Mouse (Mus musculus): Measurements from ENCODE around the gene Hipk4. TPM values are rescaled to one million over a fixed set of nuclear protein-coding genes. Genes with fewer than 3 reads are reported as not detected.

Hipk4 gene
- total RNA-seq, 2 experiments from 2014 or later: 0.18 TPM; not detected in 1

DNA sequence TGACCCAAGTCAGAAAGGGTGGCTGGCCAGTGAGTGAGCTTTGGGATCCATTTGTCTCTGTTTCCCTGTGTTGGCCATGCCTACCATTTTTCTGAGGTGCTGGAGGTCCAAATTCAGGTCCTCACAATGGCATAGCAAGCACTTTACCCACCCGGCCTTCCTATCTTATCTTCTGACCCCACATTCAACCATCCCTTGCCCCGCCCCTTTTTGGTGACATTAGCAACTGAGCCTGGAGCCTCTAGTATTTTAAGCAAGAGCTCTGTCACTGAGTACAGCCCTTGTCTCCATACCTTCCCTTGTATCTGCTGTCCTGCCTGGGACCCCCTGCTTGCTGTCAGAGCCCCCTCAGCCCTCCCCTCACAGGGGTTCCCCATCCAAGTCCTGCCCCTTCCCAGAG lies 12.3 kb downstream of the Hipk4 start:
- DNase-seq (ENCODE audit: low spot score in 2 of 2): no peak
- intact Hi-C loops (cut with DNase I): no loop called here

DNA sequence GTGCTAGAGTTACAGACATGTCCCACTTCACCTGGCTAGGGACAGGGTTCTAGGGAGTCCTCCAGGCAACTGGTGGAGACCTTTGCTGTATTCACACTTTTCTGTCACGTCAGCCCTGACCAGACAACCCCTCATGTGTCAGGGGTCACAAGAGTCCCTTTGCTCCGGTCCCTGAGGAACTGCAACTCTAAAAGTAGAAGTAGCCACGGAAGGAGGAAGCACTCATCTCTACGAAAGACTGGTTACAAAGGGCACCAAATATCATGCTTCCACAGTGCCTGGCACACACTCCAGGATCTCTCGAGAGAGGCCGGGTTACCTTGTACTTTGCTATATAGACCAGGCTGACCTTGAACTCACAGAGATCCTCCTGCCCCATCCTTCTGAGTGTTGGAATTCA lies 13.6 kb downstream of the Hipk4 start:
- intact Hi-C loops (cut with DNase I): no loop called here
- DNase-seq (ENCODE audit: low spot score in 2 of 2): no peak

- intact Hi-C loops (cut with DNase I): no loop called here
- DNase-seq (ENCODE audit: low spot score in 2 of 2): no peak
Measured at GRCm38 (mm10) chr7:27537998-27538397, 14.9 kb downstream of the Hipk4 start.

DNA sequence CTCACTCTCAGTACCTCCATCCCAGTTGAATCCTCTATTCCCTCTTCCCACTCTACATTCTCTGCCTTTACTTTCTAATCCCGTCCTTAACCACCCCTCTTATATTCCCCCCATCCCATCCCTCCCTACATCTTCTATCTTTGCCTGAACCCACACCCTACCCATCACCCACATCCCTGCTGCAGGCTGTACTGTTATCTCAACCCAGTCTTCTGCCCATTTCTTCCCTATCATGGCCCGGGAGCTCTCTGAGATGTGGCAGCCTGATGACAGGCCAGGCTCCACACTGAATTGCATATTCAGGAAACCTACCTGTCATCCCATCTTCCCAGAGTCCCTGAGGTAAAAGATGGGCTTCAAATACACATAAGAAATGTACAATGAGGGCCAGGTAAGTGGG lies 15.7 kb downstream of the Hipk4 start:
- intact Hi-C loops (cut with DNase I): no loop called here
- DNase-seq (ENCODE audit: low spot score in 2 of 2): no peak

DNA sequence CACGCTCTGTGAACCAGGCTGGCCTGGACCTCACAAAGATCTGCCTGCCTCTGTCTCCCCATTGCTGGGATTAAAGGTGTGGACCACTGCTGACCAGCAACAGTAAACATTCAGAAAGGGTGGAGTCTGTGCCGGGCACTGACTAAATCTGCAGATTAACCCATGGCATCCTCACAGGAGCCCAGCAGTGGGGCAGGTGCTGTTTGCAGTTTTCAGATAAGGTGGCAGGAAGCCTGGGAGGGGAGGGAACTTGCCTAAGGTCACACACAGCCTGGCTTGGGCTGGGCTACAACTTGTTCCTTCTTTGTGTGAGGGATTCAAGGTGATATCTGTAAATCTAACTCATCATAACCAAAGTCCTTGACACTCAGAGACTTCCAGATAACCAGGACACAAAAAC lies 17.5 kb downstream of the Hipk4 start:
- no peak for DNase-seq (ENCODE audit: low spot score in 2 of 2)
- intact Hi-C loops (cut with DNase I): no loop called here

GRCm38 (mm10) chr7:27540935-27541334 lies 17.9 kb downstream of the Hipk4 start:
- no peak for DNase-seq (ENCODE audit: low spot score in 2 of 2)
- intact Hi-C loops (cut with DNase I): no loop called here

- DNase-seq (ENCODE audit: low spot score in 2 of 2): peak; percentile 90 to 98
- intact Hi-C loops (cut with DNase I): no loop called here
Measured at GRCm38 (mm10) chr7:27541431-27541830, 18.4 kb downstream of the Hipk4 start.

DNA sequence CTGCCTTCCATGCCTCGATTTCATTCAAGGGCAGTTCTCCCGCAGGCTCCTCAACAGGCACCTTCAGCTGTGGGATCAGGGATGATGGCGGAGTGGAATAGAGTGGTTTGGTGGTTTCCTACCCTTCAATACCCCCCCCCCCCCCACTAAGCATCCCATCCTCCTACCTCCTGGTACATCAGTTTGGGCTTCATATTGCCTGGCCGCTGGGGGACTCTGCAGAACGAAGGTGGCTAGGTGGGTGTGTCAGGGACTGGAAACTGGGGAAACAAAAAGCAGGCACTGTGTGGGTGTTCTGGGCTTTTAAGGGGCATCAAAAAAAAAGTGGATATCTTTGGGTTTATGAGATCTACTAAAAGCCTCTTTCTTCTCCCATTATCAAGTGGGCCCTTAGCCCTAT lies 18.9 kb downstream of the Hipk4 start:
- DNase-seq (ENCODE audit: low spot score in 2 of 2): no peak
- intact Hi-C loops (cut with DNase I): loop anchor here (1.0 kb wide), 1 partner anchor 112 kb away; no protein-coding TSS in a partner anchor

GRCm38 (mm10) chr7:27542392-27543033 lies 19.4 kb downstream of the Hipk4 start:
- intact Hi-C loops (cut with DNase I): loop anchor here (1.0 kb wide), 1 partner anchor 112 kb away; no protein-coding TSS in a partner anchor
- peak; percentile 90 to 97 for DNase-seq (ENCODE audit: low spot score in 2 of 2)

DNA sequence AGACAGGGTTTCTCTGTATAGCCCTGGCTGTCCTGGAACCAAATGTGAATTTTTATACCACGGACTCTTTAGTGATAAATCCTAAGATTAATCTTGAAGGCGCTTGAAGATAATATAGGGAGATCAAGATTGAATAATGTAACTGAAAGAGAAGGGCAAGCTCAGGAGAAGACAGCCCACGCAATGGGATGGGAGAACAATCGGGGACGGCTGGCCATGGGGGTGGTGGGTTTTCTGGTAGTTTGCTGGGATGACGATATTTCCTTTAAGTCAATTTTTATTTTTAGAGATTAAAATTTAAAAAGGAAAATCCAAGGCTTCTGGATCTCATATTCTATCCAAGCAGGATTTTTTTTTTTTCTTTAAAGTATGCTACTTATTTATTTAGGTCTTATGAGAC lies 20.0 kb downstream of the Hipk4 start:
- intact Hi-C loops (cut with DNase I): no loop called here
- DNase-seq (ENCODE audit: low spot score in 2 of 2): peak in 1 of 2 experiments; percentile 80

DNA sequence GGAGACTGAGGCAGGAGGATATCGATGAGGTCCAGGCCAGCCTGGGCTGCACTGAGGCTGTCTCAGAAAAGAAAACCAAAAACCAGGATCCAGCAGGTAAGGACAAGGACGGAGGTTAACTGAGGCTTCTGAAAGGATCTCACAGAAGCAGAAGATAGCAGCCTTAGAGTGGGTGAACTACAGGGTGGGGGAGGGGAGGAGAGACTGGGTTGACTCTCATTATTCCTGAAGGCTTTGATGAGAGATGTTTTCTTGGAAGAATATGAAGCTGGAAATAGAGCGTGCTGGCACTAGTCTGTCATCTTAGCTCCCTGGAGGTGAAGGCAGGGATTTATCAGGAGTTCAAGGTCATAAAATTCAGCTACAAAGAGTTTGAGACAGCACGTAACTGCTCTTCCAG lies 20.8 kb downstream of the Hipk4 start:
- no peak for DNase-seq (ENCODE audit: low spot score in 2 of 2)
- intact Hi-C loops (cut with DNase I): no loop called here

GRCm38 (mm10) chr7:27544675-27545370 lies 21.8 kb downstream of the Hipk4 start:
- DNase-seq (ENCODE audit: low spot score in 2 of 2): no peak

DNA sequence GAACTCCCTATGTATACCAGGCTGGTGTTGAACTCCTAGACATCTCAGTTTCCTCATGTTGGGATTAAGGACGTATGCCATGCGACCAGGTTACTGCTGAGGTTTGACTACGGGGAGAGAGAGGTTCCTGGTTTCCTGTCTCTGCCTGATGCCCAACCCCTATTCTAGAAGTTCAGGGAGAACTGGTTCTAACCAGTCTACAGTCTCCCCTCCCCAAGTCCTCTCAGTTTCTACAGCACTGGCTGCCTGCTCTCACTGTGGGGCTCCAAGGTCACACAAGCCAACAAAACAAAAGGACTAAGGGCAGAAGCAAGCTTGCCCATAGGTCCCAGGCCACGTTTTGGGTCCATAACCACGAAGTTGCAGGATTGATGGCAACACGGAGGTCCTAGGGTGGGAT lies 26.5 kb downstream of the Hipk4 start:
- no peak for DNase-seq (ENCODE audit: low spot score in 2 of 2)
- intact Hi-C loops (cut with DNase I): no loop called here

More at GRCm38 (mm10) chr7:27544675-27545370, 21.8 kb downstream of the Hipk4 start:
- intact Hi-C loops (cut with DNase I): no loop called here

DNA sequence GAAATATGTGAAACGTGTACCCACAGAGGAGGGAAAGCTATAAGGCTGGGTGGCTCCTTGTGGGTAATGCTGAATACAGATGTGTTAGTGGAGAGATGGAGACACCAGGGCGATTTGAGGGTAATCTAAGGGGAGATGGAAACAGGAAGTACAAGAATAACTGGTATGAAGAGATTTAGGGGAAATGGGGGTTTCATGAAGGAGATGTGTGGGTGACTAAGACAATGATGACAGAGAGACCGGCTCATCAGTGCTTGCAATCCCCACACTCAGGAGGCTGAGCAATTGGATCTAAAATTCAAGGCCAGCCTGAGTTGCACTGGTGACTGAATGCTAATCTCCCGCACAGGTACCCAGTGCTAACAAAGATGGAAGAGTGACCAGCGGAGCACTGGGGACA lies 29.0 kb downstream of the Hipk4 start:
- intact Hi-C loops (cut with DNase I): no loop called here

DNA sequence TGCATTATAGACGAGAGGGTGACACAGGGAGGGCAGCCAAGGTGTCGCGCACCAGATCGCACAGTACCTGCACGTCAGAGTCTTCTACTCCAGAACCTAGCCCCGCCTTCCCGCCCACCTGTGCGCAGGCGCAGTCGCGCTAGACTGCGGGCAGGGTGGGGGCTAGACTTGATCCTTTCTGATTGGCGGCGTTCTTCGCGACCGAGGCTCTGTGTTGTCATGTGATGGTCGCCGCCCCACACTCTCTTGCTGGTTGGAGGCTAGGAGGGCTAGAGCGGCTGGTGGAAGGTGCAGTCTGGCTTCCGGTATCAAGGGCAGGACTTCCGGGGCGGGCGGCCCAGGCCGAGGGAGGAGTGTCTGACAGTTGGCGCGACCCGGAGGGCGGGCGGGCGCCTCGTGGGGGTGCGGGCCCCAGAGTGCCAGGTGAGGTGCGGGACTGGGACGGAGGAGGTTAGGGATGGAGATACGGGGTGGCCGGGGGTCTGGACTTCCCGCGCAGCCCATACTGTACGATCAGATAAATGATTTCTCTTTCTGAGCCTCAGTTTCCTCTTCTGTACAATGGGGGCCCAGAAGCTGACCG lies 30.0 kb downstream of the Hipk4 start, which contains the start of the genes Pld3 and 2310022A10Rik:
Pld3 (minus strand) TSS at position 288 of the 583 bp plus-strand sequence.
2310022A10Rik (plus strand) TSS at position 303 of the 583 bp plus-strand sequence.
- intact Hi-C loops (cut with DNase I): no loop called here

More for the DNA sequence above, 29.0 kb downstream of the Hipk4 start:
- DNase-seq (ENCODE audit: low spot score in 2 of 2): no peak

DNA sequence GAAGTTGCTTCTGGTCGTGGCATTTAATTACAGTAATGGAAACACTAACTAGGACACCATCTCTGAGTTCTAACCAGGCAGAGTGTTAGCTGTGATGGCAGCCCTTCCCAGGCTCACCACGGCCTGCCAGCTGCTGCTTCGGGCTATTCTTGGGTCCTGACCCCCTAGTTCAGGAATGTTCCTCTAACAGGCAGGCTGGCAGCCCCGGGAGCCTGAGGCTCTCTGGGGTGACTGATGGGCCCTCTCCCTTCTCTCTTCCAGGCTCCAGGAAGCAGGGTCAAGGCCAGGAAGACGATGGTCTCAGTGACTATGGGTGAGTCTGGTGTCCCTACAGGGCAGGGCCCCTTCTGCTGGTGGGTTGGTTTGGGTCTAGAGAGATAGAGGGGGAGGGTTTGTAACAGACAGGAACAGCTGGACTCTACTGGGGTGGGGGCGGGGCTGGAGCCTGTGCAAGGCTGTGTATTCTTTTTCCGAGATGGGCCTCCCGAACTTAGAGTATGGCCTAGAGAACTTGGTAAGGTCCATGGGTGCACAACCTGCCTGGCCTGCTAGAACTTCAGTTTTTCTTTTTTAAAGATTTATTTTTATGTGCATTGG lies 37.3 kb downstream of the Hipk4 start:
- no peak for DNase-seq (ENCODE audit: low spot score in 2 of 2)
- intact Hi-C loops (cut with DNase I): no loop called here

More for the DNA sequence above, 30.0 kb downstream of the Hipk4 start, which contains the start of the genes Pld3 and 2310022A10Rik:
- DNase-seq (ENCODE audit: low spot score in 2 of 2): peak; percentile 97 to 99

GRCm38 (mm10) chr7:27560978-27561377 lies 37.9 kb downstream of the Hipk4 start:
- no peak for DNase-seq (ENCODE audit: low spot score in 2 of 2)
- intact Hi-C loops (cut with DNase I): no loop called here

DNA sequence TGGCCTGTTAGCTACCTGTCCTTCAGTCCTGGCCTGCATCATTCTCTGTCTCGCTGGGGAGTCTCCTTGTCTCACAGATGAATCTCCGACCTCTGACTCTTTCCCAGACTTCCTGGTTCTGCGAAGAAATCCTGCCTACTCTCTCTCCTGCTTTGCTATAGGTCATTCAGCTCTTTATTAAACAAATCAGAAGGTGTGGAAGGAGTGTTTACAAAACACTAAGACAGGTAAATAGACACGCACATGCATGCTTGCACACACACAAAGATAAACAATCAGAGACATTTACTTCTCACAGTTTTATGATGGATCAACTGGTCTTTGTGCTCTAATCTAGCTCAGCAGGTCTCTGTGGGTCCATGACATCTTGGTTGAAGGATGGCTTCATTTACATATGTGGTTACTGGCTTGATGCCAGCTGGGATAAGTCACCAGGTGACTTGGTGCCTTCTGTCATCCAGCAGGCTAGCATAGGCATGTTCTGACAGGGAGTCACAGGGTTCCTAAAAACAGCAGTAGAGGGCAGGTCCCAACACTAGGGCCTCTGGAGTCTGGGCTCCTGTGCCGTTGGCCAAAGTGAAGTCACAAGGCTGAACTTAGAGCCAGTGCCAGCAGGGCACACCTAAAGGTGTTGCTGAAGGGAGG lies 46.6 kb downstream of the Hipk4 start:
- DNase-seq (ENCODE audit: low spot score in 2 of 2): no peak
- intact Hi-C loops (cut with DNase I): no loop called here

DNA sequence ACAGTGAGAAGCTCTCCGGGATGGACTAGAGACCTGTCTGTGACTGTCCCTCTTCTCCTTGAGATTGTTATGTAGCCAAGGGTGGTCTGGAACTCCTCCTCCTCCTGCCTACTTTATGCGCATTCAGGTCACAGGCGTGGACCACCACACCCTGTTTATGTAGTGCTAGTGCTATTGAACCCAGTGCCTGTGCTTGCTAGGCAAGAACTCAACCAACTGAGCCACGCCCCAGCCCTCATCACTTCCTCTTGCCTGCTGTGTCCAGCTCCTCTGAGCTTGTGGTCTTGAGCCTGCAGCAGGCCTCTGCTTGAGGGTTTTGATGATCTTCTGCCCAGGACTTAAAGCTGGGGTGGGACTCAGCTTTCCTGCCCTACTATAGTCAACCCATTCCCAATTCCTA lies 49.1 kb downstream of the Hipk4 start:
- intact Hi-C loops (cut with DNase I): no loop called here
- DNase-seq (ENCODE audit: low spot score in 2 of 2): no peak
